Mouse (Mus musculus): ENCODE data around the gene Sez6. TPM values are rescaled to one million over a fixed set of nuclear protein-coding genes. Genes with fewer than 3 reads are reported as not detected.

The Sez6 gene
- polyA plus RNA-seq, 1 experiment from 2014 or later = not detected

DNA sequence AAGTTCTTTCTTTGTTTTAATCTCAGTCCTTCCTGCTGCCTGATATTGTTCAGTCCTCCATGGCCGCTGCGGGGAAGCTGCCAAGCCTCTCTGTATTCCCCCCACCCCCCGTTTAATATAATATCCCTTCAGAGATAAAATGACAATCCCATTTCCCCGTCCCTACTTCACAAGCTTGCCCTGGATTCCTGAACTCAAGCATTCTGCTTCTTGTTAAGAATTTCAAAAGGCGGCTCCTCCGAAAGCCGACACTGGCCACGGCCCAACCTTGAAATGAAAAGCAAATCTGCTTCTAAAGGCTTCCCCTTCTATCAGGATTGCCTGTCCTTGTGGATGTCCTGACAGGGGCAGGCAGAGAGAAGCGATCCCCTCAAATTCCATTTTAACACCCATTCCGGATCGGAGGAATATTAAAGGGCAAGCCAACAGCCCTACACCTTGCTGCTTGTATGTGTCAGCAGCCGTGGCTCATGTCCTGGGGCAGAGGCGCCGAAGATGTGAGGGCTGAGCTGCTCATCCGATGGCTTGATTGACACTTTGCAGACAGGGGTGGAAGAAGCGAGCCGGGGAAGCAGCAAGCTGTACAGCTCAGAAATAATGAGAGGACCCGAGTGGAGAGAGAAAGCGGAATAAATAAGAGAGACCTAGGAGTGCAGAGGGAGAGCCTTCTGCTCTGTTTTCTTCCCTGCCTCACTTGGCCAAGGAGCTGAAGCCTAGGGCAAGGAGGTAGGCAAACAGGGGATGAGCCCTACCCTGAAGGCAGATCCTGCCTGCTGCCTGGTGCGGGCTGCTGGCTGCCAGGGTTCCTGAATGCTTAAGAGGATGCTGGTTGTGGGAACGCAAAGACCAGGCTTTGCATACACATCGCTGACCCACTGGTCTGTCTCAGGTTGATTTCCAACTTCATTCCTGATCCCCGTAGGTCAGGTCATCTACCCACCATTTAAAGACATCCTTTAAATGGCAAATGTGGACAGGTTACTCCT is 33.5 kb upstream of the Sez6 start:
- Histone ChIP-seq H3K4me3 (ENCODE audit: inconsistent target) (no peak overlapping the region), H3K36me3 (ENCODE audit: inconsistent target) (no peaks in the 10 kb centered on the region), H3K27ac (no peak overlapping the region), H3K79me2 (ENCODE audit: inconsistent target) (no peaks in the 10 kb centered on the region)
- WGBS (ENCODE audit: missing documents) = 57% methylated on average over 23 of the region's 23 CpGs

DNA sequence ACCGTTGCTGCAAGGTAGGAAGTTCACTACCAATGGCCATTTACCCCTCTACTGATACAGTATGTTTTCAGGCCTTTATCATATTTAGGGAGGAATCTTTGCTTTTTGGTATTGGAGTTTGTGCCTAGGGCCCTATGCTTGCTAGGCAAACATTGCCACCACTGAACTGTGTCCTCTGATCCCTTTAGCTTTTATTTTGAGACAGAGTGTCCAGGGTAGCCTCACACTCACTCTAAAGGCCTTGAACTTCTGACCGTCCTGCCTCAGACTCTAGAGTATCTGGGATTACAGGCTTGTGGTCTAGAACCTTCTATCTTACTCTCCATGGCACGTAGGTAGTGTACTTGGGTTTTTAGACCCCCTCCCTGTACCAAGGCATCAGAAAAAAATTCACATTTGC is 30.4 kb upstream of the Sez6 start:
- H3K4me3 ChIP-seq (ENCODE audit: inconsistent target) = no peak overlapping the region
- no peak overlapping the region for H3K27ac ChIP-seq
- 93% methylated on average over 3 of the region's 3 CpGs for WGBS (ENCODE audit: missing documents)
- H3K36me3 ChIP-seq (ENCODE audit: inconsistent target) = no peaks in the 10 kb centered on the region
- H3K79me2 ChIP-seq (ENCODE audit: inconsistent target) = no peaks in the 10 kb centered on the region

DNA sequence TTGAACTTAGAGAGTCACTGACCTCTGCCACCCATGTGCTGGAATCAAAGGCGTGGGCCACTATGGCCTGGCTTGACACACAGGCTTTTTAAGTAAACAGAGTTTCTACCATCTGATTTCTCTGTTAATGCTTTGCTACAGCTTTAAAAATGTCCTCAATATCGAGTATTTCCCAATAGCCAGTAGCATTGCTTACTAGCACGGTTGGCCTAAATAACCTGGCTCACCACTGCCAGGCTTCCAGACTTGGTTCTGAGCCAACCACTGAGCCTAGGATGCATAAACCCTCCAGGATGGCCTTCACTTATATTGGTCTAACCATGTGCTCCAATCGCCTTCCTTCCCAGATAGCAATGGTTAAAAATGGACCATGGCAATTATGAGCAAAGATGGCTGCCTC is 29.9 kb upstream of the Sez6 start:
- no peak overlapping the region for H3K27ac ChIP-seq
- 90% methylated on average over 4 of the region's 4 CpGs for WGBS (ENCODE audit: missing documents)
- no peaks in the 10 kb centered on the region for H3K36me3 ChIP-seq (ENCODE audit: inconsistent target)
- H3K4me3 ChIP-seq (ENCODE audit: inconsistent target) = no peak overlapping the region
- H3K79me2 ChIP-seq (ENCODE audit: inconsistent target) = no peaks in the 10 kb centered on the region

DNA sequence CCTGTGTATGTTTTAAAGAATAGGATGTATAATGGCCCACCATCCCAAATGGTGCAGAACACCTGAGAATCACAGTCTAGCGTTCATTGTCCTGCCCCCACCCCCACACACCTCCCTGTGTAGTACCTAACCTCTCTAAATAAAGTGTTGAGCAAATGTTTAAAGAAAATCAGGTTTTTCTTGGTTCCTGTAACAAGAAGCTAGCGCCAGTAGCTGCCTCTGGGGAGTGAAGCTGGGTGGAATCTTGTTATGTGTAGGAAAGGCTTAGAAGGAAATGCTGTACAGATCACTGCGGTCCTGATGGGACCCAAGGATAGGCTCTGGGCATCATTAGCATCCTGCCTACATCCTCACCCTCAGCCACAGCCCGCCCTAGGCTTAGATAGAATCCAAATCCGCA is 29.2 kb upstream of the Sez6 start:
- H3K36me3 ChIP-seq (ENCODE audit: inconsistent target) = no peaks in the 10 kb centered on the region
- no peak overlapping the region for H3K27ac ChIP-seq
- H3K4me3 ChIP-seq (ENCODE audit: inconsistent target) = no peak overlapping the region
- no peaks in the 10 kb centered on the region for H3K79me2 ChIP-seq (ENCODE audit: inconsistent target)
- 81% methylated on average over 5 of the region's 5 CpGs for WGBS (ENCODE audit: missing documents)

DNA sequence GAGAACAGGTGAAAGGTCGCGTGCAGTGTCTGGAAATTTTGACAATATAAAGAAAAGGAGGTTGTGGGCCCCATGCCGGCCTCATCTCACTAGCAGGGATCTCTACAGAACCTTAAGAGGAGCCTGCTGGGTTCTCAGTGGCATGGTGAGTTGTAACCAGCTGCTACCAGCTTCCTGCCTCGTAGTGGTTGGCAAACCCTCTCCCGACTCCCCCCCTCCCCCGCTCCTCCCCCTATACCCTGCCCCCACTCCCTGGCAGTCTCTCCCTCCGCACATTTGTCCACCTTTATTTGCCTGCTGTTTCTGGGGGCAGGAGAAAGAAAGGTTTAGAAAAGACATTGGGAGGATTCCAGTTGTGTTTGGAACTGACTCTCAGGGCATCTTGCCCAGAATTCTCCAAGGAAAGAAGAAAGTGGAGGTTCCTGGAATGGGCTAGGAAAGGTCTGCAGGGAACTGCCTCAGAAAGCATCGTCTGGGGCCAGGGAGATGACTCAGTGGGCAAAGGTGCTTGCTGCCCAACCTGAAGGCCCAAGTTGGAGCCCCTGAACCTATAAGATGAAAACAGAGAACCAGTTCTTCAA is 28.7 kb upstream of the Sez6 start:
- Histone ChIP-seq H3K27ac (no peak overlapping the region), H3K36me3 (ENCODE audit: inconsistent target) (no peaks in the 10 kb centered on the region), H3K4me3 (ENCODE audit: inconsistent target) (no peak overlapping the region), H3K79me2 (ENCODE audit: inconsistent target) (no peaks in the 10 kb centered on the region)
- WGBS (ENCODE audit: missing documents) = 42% methylated on average over 6 of the region's 8 CpGs

DNA sequence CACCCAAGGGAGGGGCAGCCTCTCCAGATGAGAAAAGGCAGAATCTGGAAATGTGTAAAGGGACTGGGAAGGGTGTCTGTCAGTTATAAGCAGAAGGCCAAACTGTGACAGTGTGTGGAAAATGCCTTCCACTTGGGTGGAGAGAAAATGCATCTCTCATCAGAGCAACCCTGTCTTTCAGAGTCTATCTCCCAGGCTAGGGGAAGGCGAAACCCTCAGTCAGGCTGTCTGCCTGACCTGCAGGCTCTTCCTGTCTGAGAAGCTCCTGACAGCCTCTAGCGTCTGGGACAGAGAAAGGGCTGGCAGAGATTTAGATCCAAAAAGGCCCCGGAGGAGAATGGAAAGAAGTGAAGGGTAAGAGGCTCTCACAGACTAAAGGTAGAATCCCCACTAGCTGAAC is 26.8 kb upstream of the Sez6 start:
- Histone ChIP-seq H3K27ac (no peak overlapping the region), H3K36me3 (ENCODE audit: inconsistent target) (no peaks in the 10 kb centered on the region), H3K79me2 (ENCODE audit: inconsistent target) (no peaks in the 10 kb centered on the region), H3K4me3 (ENCODE audit: inconsistent target) (no peak overlapping the region)
- WGBS (ENCODE audit: missing documents) = 52% methylated on average over 3 of the region's 3 CpGs

DNA sequence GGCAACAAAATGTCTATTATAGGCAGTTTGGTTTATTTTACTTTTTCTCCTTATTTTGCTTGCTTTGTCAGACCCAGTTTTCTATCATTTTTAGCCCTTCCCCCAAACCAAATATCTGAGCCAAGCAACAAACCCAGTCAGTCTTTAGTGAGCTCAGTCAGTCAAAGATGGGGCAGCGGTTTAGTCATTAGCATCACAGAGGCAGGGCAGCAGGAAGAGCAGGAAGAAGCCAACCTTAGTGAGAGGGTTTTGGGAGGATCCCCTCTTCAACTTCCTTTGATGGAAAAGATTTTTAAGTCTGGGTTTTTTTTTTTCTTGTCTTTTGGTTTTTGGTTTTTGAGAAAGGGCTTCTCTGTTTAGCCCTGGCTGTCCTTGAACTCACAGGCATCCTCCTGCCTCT is 25.9 kb upstream of the Sez6 start:
- no peak overlapping the region for H3K27ac ChIP-seq
- H3K4me3 ChIP-seq (ENCODE audit: inconsistent target) = no peak overlapping the region
- no peaks in the 10 kb centered on the region for H3K36me3 ChIP-seq (ENCODE audit: inconsistent target)
- 75% methylated on average over 1 of the region's 1 CpGs for WGBS (ENCODE audit: missing documents)
- H3K79me2 ChIP-seq (ENCODE audit: inconsistent target) = no peaks in the 10 kb centered on the region

DNA sequence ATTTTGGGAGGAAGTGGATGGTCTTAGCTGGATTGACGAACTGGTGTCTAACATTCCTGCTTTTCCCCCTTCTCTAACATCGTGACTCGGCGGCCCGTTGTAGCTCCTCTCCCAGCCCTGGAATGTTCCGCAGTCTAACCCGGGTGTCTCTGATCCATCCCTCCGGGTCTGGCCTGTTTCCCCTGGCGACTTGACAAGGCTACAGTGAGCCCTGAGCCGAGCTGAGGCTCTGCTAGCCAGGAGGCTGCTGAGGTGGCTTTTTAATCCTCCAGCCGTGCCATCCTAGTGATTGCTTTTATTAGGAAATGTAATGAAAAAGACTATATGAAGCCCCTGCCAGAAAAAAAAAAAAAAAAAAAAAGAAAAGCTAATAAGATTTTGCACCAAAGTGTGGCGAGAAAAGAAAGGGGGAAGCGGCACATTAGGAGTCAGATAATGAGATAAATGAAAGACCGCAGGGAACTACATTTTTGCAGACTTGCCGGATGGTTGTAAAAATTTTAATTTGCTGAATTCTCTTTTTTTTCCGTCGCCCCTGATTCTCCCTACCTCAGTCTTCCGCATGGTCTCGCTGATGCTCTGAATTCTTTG is 24.4 kb upstream of the Sez6 start:
- Histone ChIP-seq H3K36me3 (ENCODE audit: inconsistent target) (no peaks in the 10 kb centered on the region), H3K79me2 (ENCODE audit: inconsistent target) (no peaks in the 10 kb centered on the region), H3K27ac (no peak overlapping the region), H3K4me3 (ENCODE audit: inconsistent target) (no peak overlapping the region)
- 56% methylated on average over 13 of the region's 19 CpGs for WGBS (ENCODE audit: missing documents)

DNA sequence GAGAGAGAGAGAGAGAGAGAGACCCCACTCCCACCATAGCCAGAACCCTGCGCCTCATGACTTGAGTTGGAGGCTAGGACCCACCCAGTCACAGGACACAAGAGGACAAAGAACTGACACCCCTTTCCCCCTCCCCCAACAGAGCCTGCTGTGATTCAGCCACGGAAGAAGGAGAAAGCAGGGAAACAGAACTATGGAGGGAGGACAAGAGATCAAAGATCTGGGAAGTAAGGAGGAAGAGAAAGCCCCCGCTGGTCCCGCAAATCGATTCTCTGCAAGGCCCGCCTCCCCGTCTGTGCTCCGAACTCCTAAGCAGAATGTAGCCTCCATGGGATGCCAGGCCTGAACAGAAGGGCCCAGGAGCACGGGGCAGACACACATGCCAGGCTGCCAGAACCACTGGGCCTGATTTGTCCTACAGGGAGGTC is 23.8 kb upstream of the Sez6 start:
- Histone ChIP-seq H3K79me2 (ENCODE audit: inconsistent target) (no peaks in the 10 kb centered on the region), H3K27ac (no peak overlapping the region), H3K4me3 (ENCODE audit: inconsistent target) (no peak overlapping the region), H3K36me3 (ENCODE audit: inconsistent target) (no peaks in the 10 kb centered on the region)
- 37% methylated on average over 9 of the region's 9 CpGs for WGBS (ENCODE audit: missing documents)

DNA sequence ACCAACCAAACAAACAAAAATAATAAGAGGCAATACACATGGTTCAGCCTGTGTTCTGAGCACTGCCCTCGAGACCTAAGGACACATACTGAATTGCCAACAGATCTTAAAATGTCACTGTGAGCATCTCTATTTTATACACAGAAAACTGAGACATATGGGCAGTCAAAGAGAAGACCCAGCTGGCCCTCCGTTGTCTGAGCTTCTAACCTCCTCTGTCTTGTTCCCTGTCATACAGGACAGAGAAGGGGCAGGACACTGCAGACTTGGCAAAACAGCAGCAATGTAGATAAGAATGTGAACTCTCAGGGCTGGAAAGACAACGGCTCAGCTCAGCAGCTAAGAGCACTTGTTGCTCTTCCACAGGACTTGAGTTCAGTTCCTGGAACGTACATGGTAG is 22.1 kb upstream of the Sez6 start:
- H3K79me2 ChIP-seq (ENCODE audit: inconsistent target) = no peaks in the 10 kb centered on the region
- H3K36me3 ChIP-seq (ENCODE audit: inconsistent target) = no peaks in the 10 kb centered on the region
- WGBS (ENCODE audit: missing documents) = 79% methylated on average over 4 of the region's 4 CpGs

DNA sequence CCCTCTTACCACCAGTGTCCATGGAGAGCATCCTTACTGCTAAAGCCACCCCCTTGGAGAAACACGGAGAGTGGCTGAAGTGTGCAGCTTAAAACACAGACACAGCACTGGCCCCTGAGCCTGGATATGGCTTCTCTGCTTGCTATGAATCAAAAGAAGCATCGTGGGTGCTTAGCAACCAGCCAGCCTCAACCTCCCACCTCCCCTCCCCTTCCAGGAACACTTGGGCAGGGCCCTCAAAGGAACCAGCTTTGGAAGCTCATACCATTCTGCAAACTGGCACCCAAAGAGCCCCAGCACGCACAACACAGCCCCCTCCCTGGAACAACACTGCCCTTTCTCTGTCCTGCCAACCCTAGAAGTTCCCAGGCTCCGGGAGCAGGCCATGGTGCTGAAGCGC is 21.2 kb upstream of the Sez6 start:
- 40% methylated on average over 5 of the region's 5 CpGs for WGBS (ENCODE audit: missing documents)
- Histone ChIP-seq H3K4me3 (ENCODE audit: inconsistent target) (no peak overlapping the region), H3K79me2 (ENCODE audit: inconsistent target) (no peaks in the 10 kb centered on the region), H3K36me3 (ENCODE audit: inconsistent target) (no peaks in the 10 kb centered on the region), H3K27ac (no peak overlapping the region)

More for the DNA sequence above, 22.1 kb upstream of the Sez6 start:
- Histone ChIP-seq H3K4me3 (ENCODE audit: inconsistent target) (no peak overlapping the region), H3K27ac (no peak overlapping the region)

DNA sequence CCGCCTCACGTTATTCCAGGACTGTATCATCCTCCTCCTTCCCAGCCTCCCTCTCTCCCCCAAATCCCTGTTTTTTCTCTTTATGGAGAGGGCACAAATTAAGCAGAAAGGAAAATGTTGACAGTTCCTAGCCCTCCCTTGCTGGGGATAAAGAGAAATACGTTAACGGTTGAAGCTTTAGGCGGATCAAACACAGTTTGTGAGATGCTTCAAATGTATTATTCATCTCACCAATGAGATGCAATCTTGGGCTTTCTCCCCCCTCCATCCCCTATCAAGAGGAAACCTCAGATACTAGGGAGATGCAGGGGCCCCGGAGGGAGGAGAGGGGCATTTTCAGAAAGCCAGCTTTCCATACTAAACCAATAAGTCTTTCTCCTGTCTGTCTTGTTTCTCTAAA is 20.8 kb upstream of the Sez6 start:
- Histone ChIP-seq H3K36me3 (ENCODE audit: inconsistent target) (no peaks in the 10 kb centered on the region), H3K27ac (no peak overlapping the region), H3K4me3 (ENCODE audit: inconsistent target) (no peak overlapping the region), H3K79me2 (ENCODE audit: inconsistent target) (no peaks in the 10 kb centered on the region)
- 48% methylated on average over 6 of the region's 6 CpGs for WGBS (ENCODE audit: missing documents)

DNA sequence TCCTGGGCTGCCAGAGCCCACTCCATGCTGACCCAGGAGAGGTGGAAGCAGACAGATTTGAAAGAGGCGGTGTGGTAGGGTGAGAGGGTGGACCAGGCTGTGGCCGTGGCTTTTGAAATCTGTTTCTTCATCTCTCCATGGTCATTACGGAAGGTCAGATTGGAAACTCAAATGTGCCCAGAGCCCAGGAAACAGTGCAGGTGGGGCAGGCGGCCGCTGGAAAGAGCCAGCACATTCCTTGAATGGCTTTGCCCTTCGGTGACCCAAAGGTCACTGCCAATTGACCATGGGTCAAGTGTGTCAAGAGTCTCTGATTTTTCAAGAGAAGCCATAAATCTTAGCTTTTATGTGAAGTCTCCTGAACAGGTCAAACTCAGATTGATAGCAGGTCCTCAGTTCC is 17.1 kb upstream of the Sez6 start:
- 91% methylated on average over 6 of the region's 6 CpGs for WGBS (ENCODE audit: missing documents)
- Histone ChIP-seq H3K79me2 (ENCODE audit: inconsistent target) (no peaks in the 10 kb centered on the region), H3K36me3 (ENCODE audit: inconsistent target) (no peaks in the 10 kb centered on the region), H3K4me3 (ENCODE audit: inconsistent target) (no peak overlapping the region), H3K27ac (no peak overlapping the region)

DNA sequence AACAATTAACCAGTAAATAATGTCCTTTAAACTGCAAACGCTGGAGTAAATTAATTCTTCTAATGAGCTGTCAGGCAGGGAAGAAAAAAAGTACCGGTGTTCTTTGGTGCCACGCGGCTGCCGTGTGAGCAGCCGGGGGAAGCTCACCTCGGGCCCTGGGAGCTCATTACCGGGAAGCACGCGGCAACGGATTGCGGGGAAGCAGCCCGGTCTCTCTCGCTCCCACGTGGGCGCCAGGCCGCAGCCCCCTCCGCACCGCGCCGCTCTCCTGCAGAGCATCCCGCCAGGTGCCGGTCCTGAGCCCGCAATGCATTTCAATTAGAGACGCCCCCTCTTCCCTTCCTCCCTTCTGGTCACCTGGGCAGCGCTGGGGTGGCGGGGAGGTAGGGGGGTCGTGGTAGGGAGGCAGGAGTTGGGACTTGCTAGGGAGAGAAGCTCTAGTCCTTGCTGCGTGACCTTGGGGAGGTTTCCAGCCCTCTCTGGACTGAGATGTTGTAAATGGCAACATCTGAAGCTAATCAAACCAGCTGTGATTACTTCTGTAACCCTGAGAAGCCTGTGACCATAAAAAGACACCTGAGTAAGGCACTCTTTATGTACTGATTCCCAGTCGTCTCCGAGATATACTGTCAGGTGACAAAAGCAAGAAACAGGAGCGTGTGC is 15.9 kb upstream of the Sez6 start:
- 6% methylated on average over 31 of the region's 32 CpGs for WGBS (ENCODE audit: missing documents)
- H3K27ac ChIP-seq = no peak overlapping the region
- H3K36me3 ChIP-seq (ENCODE audit: inconsistent target) = no peaks in the 10 kb centered on the region

DNA sequence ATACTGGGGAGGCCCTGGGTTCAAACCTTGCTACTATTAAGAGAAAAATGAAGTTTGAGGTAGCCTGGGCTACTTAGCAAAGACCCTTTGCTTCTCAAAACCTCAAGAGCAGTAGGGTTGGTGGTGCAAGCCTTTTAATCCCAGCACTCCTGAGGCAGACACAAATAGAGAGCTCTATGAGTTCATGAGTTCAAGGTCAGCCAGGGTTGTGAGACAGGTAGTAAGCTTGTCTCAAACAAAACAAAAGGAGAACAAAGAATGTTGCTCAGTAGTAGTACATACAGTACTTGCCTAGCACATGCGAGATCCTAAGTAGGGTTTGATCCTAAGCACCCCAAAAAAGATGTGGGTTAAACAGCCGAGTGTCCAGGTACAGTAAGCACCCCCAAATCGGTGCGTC is 13.9 kb upstream of the Sez6 start:
- H3K4me3 ChIP-seq (ENCODE audit: inconsistent target) = no peak overlapping the region
- no peaks in the 10 kb centered on the region for H3K36me3 ChIP-seq (ENCODE audit: inconsistent target)
- no peaks in the 10 kb centered on the region for H3K79me2 ChIP-seq (ENCODE audit: inconsistent target)
- WGBS (ENCODE audit: missing documents) = 90% methylated on average over 4 of the region's 4 CpGs
- no peak overlapping the region for H3K27ac ChIP-seq

More for the DNA sequence above, 15.9 kb upstream of the Sez6 start:
- Histone ChIP-seq H3K79me2 (ENCODE audit: inconsistent target) (no peaks in the 10 kb centered on the region), H3K4me3 (ENCODE audit: inconsistent target) (no peak overlapping the region)
